Mouse (Mus musculus): ENCODE measurements at regions not wholly inside any gene's neighbourhood (a gene's known extent, or its start where the extent isn't known, plus 50 kb on each side); places are given as distances from the start of the nearest gene placed in this dataset.

DNA sequence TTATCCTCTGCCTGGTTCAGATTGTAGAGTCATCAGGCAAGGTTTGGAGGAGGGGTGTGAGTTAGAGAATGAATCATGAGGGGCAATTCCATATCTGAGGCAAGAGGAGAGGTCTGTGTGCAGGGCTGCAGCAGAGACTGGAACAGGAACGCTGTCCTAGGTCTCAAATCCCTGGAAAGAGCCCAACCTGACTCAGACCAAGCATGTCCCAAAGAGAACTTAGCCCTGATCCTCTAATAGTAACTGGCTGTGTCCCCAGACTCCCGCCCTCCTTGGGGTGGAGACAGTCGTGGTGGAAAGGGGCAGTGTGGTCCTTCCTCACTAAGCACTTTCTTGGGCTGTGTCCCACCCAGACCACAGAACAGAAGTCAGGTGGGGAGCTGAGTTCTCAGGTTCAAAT lies 87.2 kb upstream of the Hes1 start:
- TF ChIP-seq POLR2A (IDR thresholded peaks at IDR 0.05; ENCODE audit: borderline replicate concordance, extremely low read depth, insufficient read depth, insufficient read length, poor library complexity, severe bottlenecking) (no peak), CTCF (IDR thresholded peaks at IDR 0.05; ENCODE audit: borderline replicate concordance, extremely low read depth, insufficient read depth, insufficient read length) (no peak)

Measured in brain, embryonic 14.5 days (tissue).